Mouse (Mus musculus) gastrocnemius, postnatal 10 days (tissue): ENCODE results near the gene Sugct. TPM values are rescaled to one million over a fixed set of nuclear protein-coding genes. Genes with fewer than 3 reads are reported as not detected.
A peak's percentile ranks its signal among the peaks of the same experiment; 100 is the strongest.

Experiments
- DNase-seq: peaks from one replicate; pipeline ENCODE4 v3.0.0; 2021; ENCODE audit warnings: mixed read lengths
- total RNA-seq, 2 experiments: library from RNA; stranded (reverse); gene quantifications; 2 replicates each; pipeline ENCODE4 v1.2.3; 2021

The Sugct gene
- total RNA-seq, 2 experiments from 2014 or later = 0.82 to 1.1 TPM

DNA sequence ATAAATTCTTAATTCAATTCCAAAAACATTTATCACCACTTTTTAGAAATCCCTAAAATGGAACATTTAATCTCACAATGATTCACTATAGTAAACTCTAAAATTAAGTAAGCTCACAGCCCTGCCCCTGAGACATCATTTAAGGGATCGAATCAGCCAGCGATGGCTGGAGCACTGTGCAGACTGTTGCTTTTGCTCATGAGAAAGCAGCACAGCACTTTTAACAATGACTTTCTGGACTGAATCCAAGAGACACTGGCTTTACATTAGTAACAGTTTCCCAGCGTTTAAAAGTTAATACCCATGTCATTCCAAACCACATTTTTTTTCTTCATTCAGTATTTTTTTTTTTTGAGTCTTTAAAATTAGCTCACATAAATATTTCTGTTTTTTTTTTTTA lies 398.9 kb downstream of the Sugct start:
- no peak for DNase-seq

DNA sequence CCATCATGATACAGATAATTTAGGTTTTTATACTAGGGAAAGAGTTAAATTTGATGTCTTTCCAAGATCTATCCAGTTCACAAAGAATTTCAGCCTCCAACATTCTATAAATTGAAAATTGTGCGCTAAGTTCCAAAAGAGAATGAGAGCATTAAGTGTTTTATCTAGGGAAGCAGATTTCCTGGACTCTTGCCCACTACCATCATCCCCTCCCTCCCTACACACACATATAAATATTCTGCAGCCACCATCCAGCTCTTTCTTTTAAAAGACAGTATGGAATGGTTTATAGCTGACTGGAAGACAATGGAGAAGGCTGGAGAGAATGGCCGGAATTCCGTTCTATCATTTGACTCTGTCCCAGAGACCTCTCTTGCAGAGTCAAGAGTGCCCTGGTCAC lies 404.3 kb downstream of the Sugct start:
- DNase-seq = no peak

DNA sequence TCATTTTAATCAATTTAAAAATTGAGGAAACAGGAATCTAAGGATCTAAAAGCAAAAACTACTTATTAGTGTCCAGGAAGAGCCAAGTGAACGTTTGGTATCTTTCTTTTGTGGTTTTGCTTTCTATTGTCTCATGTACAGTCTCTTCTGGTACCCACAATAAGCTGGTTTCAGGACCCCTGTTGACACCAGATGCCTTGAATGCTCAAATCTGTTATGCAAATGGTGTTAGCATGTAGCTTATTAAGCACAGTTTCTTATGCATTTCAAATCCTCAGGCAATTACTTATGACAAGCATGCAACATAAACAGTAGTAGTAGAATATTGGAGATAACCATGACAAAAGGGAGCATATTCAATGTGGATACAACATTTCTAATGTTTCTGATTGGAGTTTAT lies 407.0 kb downstream of the Sugct start:
- no peak for DNase-seq

DNA sequence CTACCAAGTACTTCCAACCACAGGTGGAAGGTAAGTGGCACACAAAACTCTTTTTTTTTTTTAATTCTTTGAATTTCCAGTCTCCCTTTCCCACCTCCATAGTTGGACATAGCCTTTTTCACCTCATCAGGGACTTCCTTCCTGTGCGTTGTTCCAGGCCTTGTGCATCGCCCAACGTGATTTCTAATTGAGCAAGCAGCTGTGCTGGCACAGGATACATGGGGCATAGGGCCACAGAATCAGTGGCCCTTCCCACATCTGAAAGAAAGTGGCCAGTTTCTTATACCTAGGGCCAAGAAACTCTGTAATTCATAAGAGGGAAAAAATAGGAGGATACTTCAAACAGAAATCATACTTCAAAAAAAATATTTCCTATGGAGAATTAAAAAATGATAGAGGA lies 449.4 kb downstream of the Sugct start:
- peak; percentile 28 for DNase-seq

DNA sequence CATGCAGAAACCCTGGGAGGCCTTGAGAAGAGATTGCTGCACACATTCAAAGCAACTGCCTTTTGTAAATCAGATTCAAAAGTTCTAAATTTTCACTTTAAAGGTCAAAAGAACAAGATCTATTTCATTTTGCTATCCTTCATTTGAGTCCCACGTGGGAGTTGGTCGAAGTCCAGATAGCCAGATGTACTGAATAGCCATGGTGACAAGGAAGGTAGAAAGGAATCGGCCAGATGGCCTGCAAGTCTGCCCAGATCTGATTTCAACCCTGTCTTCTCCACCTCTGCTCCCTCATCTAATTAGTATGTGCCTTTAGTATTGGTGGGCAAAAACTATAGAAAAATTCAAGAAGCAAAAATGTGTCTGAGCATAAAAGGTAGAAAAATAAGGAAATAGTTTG lies 478.8 kb downstream of the Sugct start:
- no peak for DNase-seq

DNA sequence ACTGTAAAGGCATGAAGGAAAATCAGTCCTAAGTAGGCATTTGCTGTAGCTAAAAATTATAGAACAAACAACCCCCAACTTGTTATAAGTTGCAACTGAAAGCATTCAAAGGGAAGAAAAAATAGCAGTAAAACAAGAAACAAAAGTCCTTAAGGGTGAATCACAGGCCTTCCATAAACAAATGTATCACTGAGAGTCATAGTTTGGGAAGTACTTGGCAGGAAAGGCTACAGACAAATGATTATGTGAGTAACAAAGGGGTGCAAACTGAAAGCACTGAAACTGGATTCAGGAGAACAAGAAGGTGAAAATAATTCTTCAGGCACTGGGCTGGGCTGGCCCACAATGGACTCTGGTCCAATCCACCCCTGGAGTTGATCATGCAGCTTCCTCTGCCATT lies 482.7 kb downstream of the Sugct start:
- DNase-seq = no peak

DNA sequence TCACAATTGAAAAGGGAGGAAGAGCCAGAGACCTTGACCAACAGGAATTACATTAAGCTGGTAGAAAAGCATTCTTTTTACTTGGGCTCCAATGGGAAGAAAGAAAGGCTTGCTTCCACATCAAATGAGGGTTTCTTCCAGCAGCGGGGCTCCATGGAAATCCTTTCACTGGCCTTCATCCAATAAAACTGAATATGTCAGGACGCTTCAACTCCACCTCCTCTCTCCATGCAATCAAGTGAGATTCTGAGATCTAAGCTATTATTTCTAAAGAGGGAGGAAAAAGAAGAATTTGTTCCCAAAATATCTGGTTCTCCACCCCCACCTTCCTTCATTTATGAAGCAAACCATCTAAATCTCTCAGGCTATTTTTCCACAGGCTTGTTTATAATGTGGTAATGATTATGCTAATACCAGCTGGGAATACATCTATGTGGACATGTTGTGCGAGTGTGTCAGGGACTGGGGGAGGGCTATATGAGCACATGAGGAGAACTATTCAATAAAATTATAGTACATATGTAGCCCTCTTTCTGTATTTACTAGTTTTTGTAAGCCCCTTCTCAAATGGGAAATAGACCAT lies 505.1 kb downstream of the Sugct start:
- DNase-seq = no peak

DNA sequence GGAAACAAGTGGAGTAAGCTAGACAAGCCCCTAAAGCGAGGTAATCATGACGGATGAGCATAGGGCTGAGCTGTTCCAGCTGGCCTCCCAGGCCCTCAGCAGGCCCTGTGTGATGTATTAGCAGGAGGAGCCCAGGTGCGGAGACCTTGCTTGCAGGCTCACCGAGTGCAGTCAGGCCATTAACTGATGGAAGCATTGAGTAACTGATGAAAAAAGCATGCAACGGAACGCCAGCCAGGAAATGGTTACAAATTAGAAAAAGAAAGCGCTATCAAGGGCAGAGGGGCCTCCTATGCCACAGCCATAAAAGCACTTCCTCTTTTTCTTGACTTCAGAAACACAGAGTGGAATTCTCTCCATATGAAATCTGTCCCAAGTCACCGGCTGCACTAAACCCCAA lies 510.1 kb downstream of the Sugct start:
- no peak for DNase-seq

DNA sequence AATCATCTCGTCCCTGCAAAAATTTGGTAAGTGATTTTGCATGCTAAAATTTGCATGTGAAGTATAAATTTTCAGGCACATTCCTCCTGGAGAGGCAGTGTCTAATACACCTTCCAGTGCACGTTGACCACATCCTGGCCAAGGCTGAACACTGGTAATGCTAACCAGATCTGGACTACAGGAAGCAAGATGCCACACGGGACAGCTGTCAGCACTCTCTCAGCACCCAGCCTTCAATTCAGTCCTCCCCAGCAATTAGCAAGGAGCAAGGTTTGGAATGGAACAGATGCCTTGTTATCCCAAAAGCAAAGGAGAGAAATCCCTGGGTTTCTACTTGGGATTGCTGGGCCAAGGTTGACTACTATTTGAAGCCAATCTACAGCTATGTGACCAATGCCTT lies 529.4 kb downstream of the Sugct start:
- DNase-seq = no peak

DNA sequence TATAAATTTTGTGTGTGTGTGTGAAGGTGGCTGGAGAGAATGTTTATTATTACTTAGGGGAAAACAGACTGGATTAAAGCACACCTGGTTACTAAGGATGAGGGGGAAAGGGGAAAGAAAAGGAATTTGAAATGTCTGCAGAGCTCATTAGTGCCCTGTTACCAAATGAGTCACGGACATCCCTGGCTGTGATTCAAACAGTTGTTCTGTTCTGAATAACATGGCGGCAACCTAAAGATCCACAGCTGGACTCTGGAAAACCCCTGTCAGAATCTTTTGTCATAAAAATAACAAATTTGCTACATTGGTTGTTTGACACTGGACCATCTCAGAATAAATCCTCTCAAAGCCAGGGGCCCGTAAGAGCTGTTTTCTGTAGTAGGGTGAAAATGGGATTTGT lies 530.6 kb downstream of the Sugct start:
- no peak for DNase-seq

DNA sequence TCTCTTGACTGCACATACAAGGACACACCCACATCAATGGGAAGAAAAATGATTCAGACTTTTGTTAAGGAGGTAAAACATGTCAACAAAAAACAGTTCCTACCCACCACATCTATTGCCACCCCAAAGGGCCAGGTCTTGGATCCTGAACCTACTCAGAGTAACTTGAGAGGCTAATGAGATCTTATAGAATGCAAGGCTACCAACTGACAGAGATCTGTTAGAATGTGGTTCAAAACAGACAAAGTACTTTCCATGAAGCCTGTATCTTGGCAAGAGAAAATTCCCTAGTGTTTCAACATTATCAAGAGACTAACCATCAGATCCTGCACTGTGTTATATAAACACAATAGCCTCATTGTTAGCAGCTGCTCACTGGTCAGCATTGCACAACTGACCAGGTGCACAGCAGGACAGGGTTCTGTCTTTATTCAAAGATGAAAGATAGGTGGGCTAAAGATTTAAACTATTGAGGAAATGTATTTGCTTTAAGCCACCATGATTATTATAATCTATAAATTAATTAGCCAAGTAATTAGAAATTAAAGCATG lies 548.8 kb downstream of the Sugct start:
- DNase-seq = no peak

DNA sequence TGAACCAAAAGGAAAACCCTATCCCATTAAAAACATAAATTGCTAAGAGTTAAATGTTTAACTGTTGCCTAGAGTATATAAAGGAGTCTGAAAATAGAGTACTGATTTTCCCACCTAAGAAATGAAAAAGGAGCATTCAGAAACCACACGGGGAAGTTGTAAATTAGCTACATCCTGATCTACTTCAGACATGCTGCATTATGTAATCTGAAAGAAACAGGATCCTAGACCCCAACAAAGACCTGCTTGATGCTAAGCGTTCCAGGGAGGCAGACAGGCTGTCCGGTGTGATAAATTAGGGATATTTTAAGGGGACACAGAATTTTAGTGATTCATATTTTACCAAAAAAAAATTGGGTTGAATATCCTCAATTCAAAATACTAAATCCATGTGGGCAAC lies 579.3 kb downstream of the Sugct start:
- DNase-seq = no peak

DNA sequence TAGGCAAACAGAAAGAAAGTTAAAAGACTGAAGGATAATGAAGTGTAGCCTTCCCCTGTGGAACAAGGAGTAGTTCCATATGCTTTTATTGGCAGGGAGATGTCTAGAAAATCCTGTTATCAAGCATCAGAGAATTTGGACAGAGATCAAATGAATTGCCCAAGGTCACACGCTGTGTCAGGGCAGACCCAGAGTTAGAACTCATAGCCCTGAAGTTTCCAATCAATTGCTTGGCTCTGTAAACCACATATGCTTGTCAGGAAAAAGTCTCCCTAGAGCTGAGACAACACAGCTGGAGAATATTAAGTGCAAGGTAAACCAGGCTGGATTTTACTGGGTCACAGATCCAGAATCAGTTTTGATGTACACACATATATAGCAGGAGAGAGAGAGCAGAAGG lies 593.0 kb downstream of the Sugct start:
- no peak for DNase-seq

DNA sequence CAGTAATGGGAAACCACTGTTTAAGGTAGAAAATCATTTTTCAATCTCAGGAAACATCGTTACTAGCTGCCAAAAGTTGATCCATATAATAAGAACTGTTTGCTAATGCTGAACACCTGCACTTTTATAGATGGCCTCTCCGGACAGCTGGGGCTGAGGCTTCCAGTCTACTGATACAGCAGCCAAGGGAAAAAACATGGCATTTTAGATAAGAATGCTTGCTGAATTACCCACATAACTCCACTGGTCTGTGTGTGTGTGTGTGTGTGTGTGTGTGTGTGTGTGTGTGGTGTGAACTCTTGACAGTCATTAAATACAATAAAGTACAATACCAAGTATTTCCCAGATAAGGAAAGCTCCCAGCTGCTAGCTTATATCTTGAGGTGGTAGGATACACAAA lies 608.8 kb downstream of the Sugct start:
- DNase-seq = no peak

DNA sequence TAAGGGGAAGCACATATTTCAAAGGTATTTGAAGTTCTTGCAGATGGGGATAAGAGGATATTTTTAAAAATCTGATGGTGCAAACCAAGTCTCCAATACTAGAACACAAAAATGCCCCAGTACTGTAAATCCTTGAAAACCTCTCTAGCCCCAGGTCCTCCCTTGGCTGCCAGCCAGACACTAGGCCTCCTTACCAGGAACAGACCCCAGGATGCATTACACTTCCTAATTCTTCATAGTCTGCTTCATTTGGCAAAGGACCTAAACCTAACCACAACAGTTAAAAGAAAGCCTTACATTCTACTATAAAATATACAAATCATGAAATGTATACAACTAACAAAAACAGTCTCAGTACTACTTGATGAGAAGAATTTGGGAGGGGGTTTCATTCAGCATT lies 609.2 kb downstream of the Sugct start:
- DNase-seq = no peak

DNA sequence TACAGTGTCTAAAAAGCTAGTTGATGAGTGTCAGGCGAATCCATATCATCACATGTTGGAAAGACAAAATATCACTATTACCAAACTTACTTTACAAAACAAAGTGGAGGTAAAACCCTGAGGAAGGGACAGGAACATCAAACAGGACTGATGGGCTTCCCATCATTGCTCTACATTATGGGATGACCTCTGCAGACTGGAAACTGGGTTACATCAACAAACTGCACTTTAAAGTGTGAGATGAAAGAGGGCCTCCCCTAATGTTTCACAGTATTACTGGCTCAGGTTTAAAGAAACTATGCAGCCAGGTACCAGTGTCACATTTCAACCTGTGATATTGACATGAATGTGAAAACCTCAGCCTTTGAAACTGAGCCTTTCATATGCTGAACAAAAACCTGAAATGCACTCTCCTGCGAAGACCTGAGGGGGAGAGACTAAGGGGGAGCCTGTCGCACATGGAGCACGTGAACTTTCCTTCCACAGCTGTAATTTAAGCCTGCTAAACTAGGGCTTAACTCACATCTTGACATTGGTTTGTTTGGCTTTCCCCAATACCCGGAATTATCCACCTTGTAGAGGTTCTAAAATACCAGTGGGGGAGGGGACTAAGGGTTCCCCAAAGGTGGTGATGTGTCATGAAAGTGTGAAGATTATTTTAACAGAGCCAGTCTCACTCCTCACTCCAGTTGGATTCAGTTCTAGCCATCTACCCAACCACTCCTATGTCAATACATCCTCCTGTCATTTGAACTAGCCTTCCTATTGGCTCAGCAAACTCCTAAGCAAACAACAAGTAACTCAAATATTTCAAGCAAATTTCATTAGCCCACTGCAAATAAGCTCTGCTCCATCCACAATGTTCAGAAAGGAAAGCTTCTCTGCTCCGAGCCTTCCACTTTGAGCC lies 610.2 kb downstream of the Sugct start:
- no peak for DNase-seq

DNA sequence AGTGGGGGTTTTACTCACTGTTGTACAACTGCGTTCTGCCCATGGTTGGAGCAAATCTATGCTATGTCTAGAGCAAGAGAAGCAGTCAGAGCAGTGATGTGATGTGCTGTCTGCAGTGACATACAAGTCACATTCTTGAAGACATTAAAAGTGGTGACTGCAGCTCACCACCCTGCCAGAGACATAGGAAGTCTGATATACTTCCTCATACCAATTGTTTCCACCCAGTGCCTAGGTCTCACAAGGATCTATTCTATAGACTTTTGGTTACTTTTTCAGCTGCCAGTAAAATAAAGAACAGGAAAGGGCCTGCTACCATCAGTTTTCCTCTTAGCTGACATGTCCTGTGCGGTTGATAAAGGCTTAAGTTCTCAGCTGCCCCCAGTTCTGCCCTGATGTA lies 613.7 kb downstream of the Sugct start:
- DNase-seq = no peak

DNA sequence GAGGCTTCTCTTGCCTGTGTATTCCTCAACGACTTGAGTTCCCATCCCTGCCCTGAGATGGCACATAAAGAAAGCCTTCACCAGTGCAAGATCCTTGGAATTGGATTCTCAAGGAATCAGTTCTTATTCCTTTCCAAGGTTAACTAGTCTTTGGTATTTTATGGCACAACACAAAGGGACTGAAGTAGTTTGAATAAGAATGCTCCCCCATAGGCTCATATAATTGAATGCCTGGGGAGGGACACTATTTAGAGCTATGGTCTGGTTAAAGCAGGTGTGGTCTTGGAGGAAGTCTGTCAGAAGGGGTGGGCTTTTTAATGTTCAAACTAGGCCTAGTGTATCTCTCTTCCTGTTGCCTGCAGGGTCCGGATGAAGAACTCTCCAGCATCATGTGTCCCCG lies 629.8 kb downstream of the Sugct start:
- DNase-seq = no peak

DNA sequence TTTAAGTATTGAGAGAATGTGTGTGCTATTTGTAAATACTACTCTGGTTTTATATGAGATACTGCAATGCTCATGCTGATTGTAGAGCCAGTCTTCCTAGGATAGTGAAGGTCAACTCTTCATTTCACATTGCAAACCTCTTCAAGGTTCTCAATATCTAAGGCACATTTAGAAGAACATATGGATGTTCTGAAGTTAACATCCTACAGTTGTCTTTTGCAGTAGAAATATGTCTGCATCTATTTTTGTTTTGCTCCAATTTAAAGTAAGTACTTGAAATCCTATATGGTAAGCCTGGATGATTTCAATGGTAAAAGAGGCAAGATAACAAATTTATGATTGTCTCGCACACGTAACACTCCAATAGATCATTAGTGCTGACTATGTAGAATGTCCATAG lies 638.7 kb downstream of the Sugct start:
- no peak for DNase-seq

DNA sequence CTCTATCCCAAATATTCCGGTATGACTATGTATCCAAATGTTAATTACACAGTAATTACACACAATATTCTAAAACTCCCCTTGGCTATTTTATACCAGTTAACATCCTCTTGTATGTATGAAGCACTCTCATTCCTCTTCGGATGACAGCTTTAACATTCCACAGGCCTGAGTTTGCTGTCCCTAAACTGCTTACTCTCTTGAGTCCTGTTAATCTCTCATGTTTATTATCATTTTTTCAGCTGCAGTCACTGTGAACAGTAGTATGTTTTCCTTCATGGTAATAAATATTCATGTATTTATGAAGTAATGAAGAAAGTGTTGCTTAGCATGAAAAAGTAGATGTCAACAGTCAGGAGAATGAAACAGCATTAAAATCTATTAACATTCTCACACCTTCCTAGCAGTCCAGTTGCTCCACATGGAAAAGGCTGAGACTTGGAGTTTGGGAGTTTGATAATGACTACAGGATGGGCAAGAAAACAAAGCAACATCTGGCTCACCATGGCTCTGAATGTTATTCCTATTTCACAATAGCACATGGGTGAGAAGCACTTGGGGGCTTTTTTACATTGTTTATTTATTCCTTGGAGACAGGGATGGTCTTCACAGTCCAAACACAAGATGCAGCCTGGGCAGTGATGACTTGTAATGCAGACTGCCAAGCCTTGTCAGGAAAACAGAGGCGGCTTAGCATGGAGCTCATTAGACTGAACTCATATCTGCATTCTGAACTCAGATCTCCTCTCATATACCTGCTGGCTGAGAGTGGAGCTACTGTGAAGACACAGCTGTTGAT lies 651.7 kb downstream of the Sugct start:
- DNase-seq = no peak

DNA sequence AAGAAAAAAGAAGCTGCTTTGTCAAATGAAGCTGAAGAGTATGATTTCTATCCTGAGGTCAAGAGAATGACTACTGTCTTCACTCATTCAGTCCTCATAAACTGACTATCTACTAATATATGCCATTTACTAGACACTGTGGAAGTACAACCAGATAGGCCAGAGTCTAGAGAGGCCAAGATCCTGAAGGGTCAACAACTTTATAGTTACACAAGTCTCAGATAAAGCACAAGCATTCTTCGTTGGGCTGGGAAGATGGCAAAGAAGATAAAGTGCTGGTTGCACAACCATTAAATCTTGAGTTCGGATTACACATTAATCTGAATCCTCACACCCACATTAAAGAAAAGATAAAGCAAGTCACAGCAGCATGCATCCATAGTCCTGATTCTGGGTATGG lies 653.0 kb downstream of the Sugct start:
- no peak for DNase-seq

DNA sequence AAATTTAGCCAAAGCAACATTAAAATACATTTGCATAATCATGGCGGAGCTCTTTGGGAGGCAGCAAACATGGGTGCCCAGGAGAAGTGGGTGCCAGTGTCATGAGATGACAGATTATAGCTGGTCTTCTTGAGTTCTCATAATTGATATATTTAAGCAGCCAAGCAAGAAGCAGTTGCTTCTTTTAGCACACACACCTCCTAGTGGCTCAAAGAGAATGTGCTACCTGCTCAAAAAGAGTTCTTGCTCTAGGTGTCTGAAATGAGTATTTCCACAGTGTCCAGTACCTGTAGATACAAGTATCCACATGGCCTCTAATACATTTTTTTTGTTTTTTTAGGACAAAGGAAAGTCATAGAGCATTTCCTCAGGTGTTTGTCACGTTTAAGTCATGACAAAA lies 655.6 kb downstream of the Sugct start:
- no peak for DNase-seq

DNA sequence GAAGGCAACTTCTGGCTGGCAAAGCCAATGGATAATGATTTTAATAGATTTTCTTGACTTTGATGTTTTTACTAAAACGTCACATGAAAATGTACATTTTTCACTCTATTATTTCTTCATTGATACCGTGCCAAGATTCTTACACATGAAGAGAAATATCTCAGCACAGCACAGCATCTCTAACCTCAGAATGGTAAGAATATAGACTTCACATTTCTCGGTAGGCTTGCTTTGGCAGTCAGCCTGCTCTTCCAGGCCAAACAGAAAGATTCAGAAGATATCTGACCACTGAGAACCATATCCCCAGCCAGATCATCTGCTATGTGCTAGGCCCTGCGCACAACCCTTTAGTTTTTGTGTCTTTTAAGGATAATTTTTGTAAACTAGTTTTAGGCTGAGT lies 657.0 kb downstream of the Sugct start:
- DNase-seq = no peak
